Mouse (Mus musculus): Measurements from ENCODE around the gene Trpd52l3.

DNA sequence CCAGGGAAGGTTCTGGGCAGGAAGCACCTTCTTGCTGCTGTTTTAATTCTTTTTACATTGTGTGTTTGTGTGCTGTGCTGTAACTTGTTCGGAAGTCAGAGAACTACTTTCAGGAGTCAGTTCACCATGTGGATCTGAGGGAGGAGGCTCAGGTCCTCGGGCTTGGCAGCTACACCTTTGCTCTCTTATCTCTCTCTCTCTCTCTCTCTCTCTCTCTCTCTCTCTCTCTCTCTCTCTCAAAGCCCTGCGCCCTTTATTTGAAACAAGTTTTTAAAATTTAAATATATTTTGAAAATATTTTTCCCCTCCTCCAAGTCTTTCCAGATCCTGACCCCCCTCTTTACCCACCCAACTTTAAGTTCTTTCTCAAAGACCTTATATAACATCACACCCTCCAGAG, 31.8 kb downstream of the Trpd52l3 start:
- TF ChIP-seq CTCF (IDR thresholded peaks at IDR 0.05; ENCODE audit: low read depth, low read length) (no peak), GATA1 (IDR thresholded peaks at IDR 0.05; ENCODE audit: borderline replicate concordance, low read length) (no peak)

Data from G1E (cell line).